Mouse (Mus musculus) spleen, postnatal 36 days (tissue): ENCODE results near the gene Slc25a25.

ENCODE experiments used
- DNase-seq, 2 experiments: peaks; one replicate each; pipeline ENCODE4 v3.0.0; 2022; ENCODE audit warnings: low spot score in 2 of 2, mixed read lengths in 1 of 2

The Slc25a25 gene

DNA sequence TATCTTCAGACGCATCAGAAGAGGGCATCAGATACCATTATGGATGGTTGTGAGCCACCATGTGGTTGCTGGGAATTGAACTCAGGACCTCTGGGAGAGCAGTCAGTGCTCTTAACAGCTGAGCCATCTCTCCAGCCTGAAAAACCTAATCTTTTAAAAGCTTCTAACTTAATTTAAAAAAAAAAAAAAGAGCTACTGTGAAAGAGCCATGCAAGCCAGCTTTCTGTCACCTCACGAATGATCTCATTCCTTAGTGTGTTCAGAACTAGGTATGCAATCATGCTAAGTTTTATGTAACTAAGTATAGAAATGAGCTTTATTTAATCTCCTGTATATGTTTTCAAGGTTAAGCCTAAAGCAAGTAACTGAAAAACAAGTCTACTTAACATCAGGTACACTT lies 8.4 kb upstream of the Slc25a25 start:
- no peak for DNase-seq

- no peak for DNase-seq
These were observed 7.1 kb upstream of the Slc25a25 start for GRCm38 (mm10) chr2:32458300-32458699.

DNA sequence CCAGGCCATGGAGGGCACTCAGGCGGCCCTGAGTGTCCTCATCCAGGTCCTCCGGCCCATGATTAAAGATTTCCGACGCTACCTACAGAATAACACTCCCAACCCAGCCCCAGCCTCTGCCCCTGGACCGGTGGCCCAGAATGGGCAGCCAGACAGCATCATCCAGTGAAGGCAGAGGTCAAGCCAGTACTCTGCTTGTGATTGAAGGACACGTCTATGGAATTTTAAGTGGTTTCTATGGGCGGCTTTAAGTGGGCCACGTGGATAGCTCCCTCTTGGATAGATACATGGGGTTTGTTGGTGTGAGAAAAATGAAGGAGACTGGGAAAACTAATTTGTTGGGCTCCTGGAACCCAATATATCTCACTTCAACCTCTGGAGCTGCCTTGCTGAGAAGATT lies 3.9 kb upstream of the Slc25a25 start:
- no peak for DNase-seq

DNA sequence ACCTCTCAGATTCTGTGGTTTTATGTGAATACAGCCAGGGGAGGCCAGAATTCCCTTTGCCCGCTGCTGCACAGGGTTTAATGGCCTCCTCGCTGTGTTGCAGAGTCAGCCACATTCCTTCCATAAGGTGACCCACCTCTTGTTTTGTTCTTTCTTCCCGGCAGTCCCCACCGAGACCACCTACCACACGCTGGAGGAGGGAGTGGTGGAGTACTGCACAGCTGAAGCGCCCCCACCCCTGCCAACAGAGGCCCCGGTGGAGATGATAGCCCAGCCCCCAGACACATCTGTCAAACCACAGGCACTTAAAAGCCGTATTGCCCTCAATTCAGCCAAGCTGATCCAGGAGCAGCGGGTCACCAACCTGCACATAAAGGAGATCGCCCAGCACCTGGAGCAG lies 3.4 kb upstream of the Slc25a25 start:
- DNase-seq, result no peak

DNA sequence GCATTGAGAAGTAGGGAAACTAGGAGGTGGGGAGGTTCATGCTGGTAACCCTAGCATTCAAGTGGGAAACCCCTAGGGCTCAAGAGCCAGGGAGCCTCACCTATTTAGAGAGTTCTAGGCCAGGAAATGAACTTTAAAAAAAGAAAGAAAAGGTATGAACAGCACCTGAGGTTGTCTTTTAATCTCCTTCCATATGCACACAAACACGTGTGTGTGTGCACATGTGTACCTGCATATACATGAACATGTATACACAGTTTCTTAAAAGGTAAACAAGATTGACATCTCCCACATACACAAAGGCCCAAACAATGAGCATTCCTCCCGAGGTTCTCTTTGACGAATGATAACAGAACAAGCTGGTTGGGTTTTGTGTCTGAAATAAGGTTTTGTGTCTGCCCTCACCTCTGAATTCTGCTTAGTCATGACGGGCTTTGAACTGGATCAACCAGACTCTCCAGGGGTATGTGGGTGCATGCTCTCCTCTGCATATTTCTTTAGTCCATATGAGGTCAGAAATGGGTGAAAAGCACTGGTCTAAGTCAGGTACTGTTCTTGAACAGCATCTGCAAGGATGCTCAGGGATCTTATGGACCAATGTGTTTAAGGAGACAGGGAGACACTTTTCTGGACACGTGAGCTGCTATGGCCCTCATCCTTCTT lies 2.5 kb upstream of the Slc25a25 start:
- no peak for DNase-seq

DNA sequence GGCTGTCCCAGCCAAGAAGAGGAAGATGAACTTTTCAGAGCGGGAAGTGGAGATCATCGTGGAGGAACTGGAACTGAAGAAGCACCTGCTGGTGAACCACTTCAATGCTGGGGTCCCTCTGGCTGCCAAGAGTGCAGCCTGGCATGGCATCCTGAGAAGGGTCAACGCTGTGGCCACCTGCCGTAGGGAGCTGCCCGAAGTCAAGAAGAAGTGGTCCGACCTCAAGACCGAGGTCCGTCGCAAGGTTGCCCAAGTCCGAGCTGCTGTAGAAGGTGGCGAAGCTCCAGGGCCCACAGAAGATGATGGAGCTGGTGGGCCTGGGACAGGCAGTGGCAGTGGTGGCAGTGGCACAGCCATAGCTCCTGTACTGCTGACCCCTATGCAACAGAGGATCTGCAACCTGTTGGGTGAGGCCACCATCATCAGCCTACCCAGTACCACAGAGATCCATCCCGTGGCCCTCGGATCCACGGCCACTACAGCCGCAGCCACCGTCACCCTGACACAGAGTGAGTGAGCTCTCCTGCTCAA lies 1.3 kb upstream of the Slc25a25 start:
- no peak for DNase-seq

- DNase-seq, result peak; percentile 99
These were observed 676 bp upstream of the Slc25a25 start for GRCm38 (mm10) chr2:32451870-32452372.

GRCm38 (mm10) chr2:32449761-32450754 lies 1.2 kb downstream of the Slc25a25 start, which contains the start of gene Naif1:
Naif1 (plus strand) TSS chr2:32450457.
- DNase-seq, result peak in 1 of 2 experiments; percentile 37

DNA sequence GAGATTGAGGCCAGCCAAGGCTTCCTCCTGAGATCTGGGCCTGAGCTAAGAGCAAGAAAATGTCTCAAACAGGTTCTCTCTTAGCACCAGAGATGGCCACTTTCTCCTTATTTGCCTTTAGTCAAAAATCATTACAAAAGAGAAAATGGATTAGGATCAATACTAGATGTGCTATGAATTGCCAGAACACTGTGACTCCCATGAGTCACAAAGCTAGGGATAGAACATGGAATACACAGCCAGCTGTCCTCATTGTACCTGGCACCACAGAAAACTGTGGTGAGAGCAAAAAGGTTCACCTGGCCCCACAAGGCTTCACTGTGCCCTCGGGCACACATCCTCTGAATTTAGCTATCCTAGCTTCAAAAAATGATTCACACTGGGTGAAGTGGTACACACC lies 2.8 kb downstream of the Slc25a25 start:
- DNase-seq, result no peak

- peak; percentile 76 to 80 for DNase-seq
These were observed 3.8 kb downstream of the Slc25a25 start for GRCm38 (mm10) chr2:32447264-32447936.

GRCm38 (mm10) chr2:32445535-32445934 lies 5.7 kb downstream of the Slc25a25 start:
- DNase-seq, result no peak

DNA sequence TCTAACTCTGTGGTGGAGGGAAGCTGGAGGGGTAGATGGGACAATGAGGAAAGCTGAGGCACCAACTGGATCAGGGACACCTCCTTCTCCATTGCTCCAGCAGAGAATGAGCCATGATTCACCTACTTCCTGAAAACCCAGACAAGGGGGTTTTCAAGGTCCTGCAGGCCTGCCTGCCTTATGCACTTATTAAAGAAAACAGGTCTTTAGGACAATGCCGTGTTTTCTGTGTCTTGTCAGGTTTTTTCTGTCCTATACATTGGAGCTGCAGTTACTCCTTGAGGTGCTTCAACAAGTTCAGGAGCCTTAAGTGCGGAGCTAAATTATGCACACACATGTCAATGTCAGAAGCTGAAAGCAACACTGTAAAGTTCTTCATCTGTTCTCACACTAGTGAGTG lies 9.7 kb downstream of the Slc25a25 start:
- DNase-seq, result no peak

DNA sequence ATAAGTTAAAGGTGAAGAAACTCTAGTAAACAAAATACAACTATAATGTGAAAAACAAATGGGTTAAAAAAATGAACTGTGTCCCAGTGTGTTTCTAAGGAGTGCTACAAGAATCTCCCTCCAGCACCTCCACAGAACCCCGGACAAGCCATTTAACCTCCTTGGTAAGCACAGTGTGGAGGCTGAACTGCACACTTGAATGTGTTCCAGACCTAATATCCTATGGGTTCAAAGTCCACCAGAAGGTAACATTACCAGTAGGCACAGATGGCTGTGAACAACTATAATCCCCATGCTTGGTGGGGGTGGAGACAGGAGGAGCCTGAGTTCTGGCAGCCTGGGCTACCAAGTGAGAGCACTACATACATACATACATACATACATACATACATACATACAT lies 10.6 kb downstream of the Slc25a25 start:
- DNase-seq, result no peak

DNA sequence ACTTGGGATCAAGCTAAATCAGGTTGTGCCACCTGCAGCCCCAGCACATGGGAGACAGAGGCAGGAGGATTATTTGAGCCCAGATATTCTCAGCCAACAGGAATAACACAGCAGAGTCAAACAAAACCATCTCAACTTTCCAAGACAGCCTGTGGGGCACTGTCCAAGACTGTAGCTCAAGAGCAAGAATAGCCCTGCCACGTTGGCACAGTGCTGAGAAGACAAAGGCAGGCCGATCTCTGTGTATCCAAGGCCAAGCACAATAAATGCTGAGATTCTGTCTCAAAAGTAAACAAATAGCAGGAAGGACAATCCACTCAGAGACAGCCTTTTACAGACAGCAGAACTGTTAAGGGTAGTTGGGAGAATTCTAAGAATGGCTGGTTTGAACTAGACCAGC lies 11.1 kb downstream of the Slc25a25 start:
- DNase-seq, result no peak

- DNase-seq, result no peak
These were observed 12.1 kb downstream of the Slc25a25 start for GRCm38 (mm10) chr2:32439177-32439576.

DNA sequence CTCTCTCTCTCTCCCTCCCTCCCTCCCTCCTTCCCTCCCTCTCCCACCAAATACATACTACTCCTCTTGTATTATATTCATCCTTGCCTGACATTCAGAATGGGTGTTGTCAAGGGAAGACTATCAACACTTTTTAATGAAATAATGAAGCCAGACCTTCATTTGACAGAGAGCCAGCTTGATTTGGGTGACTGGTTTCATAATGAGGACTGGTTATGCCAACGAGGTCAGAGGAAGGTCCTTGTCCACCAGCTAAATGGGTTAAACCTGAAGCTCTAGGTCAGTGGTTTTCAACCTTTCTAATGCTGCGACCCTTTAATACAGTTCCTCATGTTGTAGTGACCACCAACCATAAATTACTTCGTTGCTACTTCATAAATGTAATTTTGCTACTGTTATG lies 12.5 kb downstream of the Slc25a25 start:
- DNase-seq, result no peak

- DNase-seq, result no peak
These were observed 13.6 kb downstream of the Slc25a25 start for GRCm38 (mm10) chr2:32437612-32438166.

DNA sequence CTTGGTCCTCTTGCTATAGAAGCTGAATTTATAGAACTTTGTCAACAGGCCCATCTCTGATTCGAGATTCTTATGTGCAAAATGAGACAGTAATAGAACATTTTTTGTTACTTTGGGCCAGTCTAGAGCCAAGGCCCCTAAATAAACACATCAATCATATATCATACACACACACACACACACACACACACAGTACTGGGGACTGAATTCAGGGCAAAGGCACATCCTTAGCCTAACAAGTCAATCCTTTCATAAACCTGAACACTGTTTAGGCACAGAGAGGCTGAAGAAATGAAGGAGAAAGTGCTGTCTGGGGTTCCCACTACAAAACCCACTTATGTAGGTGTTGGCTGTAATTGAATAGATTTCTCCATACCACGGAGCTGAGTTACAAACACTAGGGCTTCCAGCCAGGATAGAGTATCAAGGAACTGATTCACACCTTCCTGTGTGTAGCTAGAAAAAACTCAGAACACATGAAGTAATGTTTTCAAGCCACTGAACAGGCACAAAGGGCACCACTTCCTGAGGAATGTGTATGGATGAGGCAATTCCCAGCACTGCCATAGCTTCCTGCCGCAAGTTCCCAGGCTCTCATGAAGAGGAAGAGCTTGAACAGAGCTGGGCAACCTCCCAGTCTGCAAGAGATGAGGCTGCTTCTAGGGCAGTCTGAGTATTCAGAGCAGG lies 14.4 kb downstream of the Slc25a25 start:
- DNase-seq, result no peak

- DNase-seq, result no peak
These were observed 20.3 kb downstream of the Slc25a25 start for GRCm38 (mm10) chr2:32430701-32431676.
